20 mouse cellular contexts compared by ENCODE assay signal in genomic region chr19:32168031-32168430, GRCm38 (mm10).
DNase-seq lines count a peak whose midpoint lies in the region; ATAC-seq and TF ChIP-seq lines count a peak whose summit lies in the region.
"Had no signal": no experiment of that assay in that cellular context is flagged by ENCODE, and none has a peak within 500 bp of the region (broad histone marks: within the 10 kb centered on the region; RNA-seq: fewer than 3 reads in every experiment).

No protein-coding gene starts in this region.

- no peak for TF ChIP-seq CTCF in heart, postnatal 0 days (IDR thresholded peaks at IDR 0.05; ENCODE audit: low read depth)
- TF ChIP-seq CTCF in left cerebral cortex, adult 2 months (IDR thresholded peaks at IDR 0.05), result no peak

- peak overlapping the region; percentile 20; the same call in 1 of the 2 replicates for H3K27ac ChIP-seq in heart, postnatal 0 days (ENCODE audit: low read depth)
- H3K27ac ChIP-seq in left cerebral cortex, adult 2 months, result no peak overlapping the region
- H3K27ac ChIP-seq: embryonic facial prominence, embryonic 15.5 days; heart, embryonic 13.5 days; limb, embryonic 10.5 days; liver, embryonic 13.5 days had no signal

- intact Hi-C loops in left cerebral cortex, adult 2 months (cut with DNase I), result loop anchor here (2.0 kb wide), 1 partner anchor 155 kb away; no protein-coding TSS in a partner anchor

- 91% methylated on average over 9 of the region's 9 CpGs for WGBS in heart, postnatal 0 days

- no peaks in the 10 kb centered on the region for H3K9me3 ChIP-seq in heart, postnatal 0 days (replicated peaks; ENCODE audit: control insufficient read depth, low read length)
- H3K9me3 ChIP-seq: embryonic facial prominence, embryonic 15.5 days; heart, embryonic 13.5 days; limb, embryonic 10.5 days; liver, embryonic 13.5 days had no signal

- H3K4me1 ChIP-seq in heart, postnatal 0 days (ENCODE audit: control insufficient read depth, insufficient read depth), result peaks cover 12% of the 10 kb centered on the region

- no peak for ATAC-seq in heart, postnatal 0 days (ENCODE audit: insufficient read depth, low read depth)
- ATAC-seq in monocyte, adult 5-6 weeks (replicated peaks; ENCODE audit: insufficient number of reproducible peaks, low FRiP score, low TSS enrichment, poor library complexity, severe bottlenecking), result 0 out of 2 replicates have a peak, but pooled peaks have one; percentile 14
- ATAC-seq in erythroblast, adult 5-6 weeks (replicated peaks; ENCODE audit: low FRiP score, poor library complexity, severe bottlenecking), result no peak
- ATAC-seq: inflammation-experienced regulatory T-cells, adult 6 months had no signal

- H3K27me3 ChIP-seq in heart, postnatal 0 days (ENCODE audit: control insufficient read depth, insufficient read depth, low read length), result no peaks in the 10 kb centered on the region
- H3K27me3 ChIP-seq in splenic B cell, adult 2 months (ENCODE audit: control insufficient read depth, insufficient read depth, low read length, poor library complexity, severe bottlenecking), result no peaks in the 10 kb centered on the region
- H3K27me3 ChIP-seq: embryonic facial prominence, embryonic 15.5 days; heart, embryonic 13.5 days; liver, embryonic 13.5 days had no signal

- H3K4me2 ChIP-seq in heart, postnatal 0 days (ENCODE audit: low read depth, low read length), result no peak overlapping the region
- H3K4me2 ChIP-seq: embryonic facial prominence, embryonic 15.5 days; heart, embryonic 13.5 days; liver, embryonic 13.5 days had no signal

- H3K4me3 ChIP-seq in heart, postnatal 0 days (ENCODE audit: low read depth, low read length), result no peak overlapping the region
- no peak overlapping the region for H3K4me3 ChIP-seq in left cerebral cortex, adult 2 months
- H3K4me3 ChIP-seq: embryonic facial prominence, embryonic 15.5 days; heart, embryonic 13.5 days; limb, embryonic 10.5 days; liver, embryonic 13.5 days had no signal

- no peak overlapping the region for H3K9ac ChIP-seq in heart, postnatal 0 days (replicated peaks; ENCODE audit: low read depth, low read length)
- H3K9ac ChIP-seq: embryonic facial prominence, embryonic 15.5 days; heart, embryonic 13.5 days; liver, embryonic 13.5 days had no signal

- H3K36me3 ChIP-seq in heart, postnatal 0 days (replicated peaks; ENCODE audit: control insufficient read depth, insufficient read depth, low read length), result 0 out of 2 replicates have a peak, but pooled peaks cover 3% of the 10 kb centered on the region
- H3K36me3 ChIP-seq in splenic B cell, adult 2 months (ENCODE audit: control insufficient read depth, insufficient read depth, low read length, poor library complexity, severe bottlenecking), result no peaks in the 10 kb centered on the region
- H3K36me3 ChIP-seq: embryonic facial prominence, embryonic 15.5 days; heart, embryonic 13.5 days; limb, embryonic 10.5 days; liver, embryonic 13.5 days had no signal

- DNase-seq in heart, postnatal 0 days (ENCODE audit: low spot score), result no peak
- no peak for DNase-seq in heart, postnatal 4 days
- DNase-seq in splenic B cell, adult 2 months (ENCODE audit: low read depth, low spot score), result peak; percentile 88
- peak; percentile 62 for DNase-seq in thymus, postnatal 4 days
- DNase-seq in left cerebral cortex, adult 18-20 months (ENCODE audit: low spot score in 2 of 2), result no peak
- DNase-seq in left cerebral cortex, adult 2 months (ENCODE audit: extremely low spot score in 1 of 2, low spot score in 2 of 2), result no peak
- DNase-seq: cerebellum, postnatal 10 days; embryo, embryonic 11 days; kidney, adult 9 months; kidney, postnatal 36 days; layer of hippocampus, postnatal 36 days; liver, embryonic 13.5 days; lung, postnatal 10 days; midbrain, embryonic 14.5 days had no signal

- no peak for TF ChIP-seq EP300 in heart, postnatal 0 days (IDR thresholded peaks at IDR 0.05; ENCODE audit: low read depth)

Comparison
In these comparisons a context has a peak if more than half of its experiments do, and no peak if none do; other contexts are left out.
1. DNase-seq: peak in splenic B cell, adult 2 months (single experiment) and thymus, postnatal 4 days (single experiment); none in heart, postnatal 0 days (single experiment), heart, postnatal 4 days (single experiment), left cerebral cortex, adult 18-20 months (0 of 2) and left cerebral cortex, adult 2 months (0 of 2).